Comparison of ENCODE assay signal across 28 mouse cellular contexts in genomic region chr7:84349976-84350375, GRCm38 (mm10). TPM values are rescaled to one million over a fixed set of nuclear protein-coding genes. Genes with fewer than 3 reads are reported as not detected.
A peak's percentile ranks its signal among the peaks of the same experiment; 100 is the strongest.
DNase-seq lines count a peak whose midpoint lies in the region; ATAC-seq and TF ChIP-seq lines count a peak whose summit lies in the region.
"Had no signal": no experiment of that assay in that cellular context is flagged by ENCODE, and none has a peak within 500 bp of the region (broad histone marks: within the 10 kb centered on the region; RNA-seq: fewer than 3 reads in every experiment).

No protein-coding gene starts in this region.

- no peak for TF ChIP-seq CTCF in midbrain, postnatal 0 days (IDR thresholded peaks at IDR 0.05)

- H3K4me3 ChIP-seq in midbrain, embryonic 14.5 days (replicated peaks; ENCODE audit: low read depth, low read length): no peak overlapping the region
- no peak overlapping the region for H3K4me3 ChIP-seq in midbrain, embryonic 13.5 days (replicated peaks)
- no peak overlapping the region for H3K4me3 ChIP-seq in midbrain, postnatal 0 days (ENCODE audit: low read depth, low read length)
- no peak overlapping the region for H3K4me3 ChIP-seq in midbrain, embryonic 15.5 days
- H3K4me3 ChIP-seq: embryonic facial prominence, embryonic 13.5 days; embryonic facial prominence, embryonic 15.5 days; erythroblast, embryonic 14.5 days; forebrain, embryonic 10.5 days; forebrain, embryonic 13.5 days; forebrain, embryonic 15.5 days had no signal

- H3K27ac ChIP-seq in midbrain, embryonic 14.5 days (replicated peaks; ENCODE audit: low read depth, low read length): 0 out of 2 replicates have a peak overlapping the region, but pooled peaks have one; percentile 16
- H3K27ac ChIP-seq in midbrain, embryonic 13.5 days: no peak overlapping the region
- H3K27ac ChIP-seq in midbrain, postnatal 0 days (ENCODE audit: low read depth, low read length): peak overlapping the region; percentile 12; the same call in 1 of the 2 replicates
- no peak overlapping the region for H3K27ac ChIP-seq in midbrain, embryonic 15.5 days
- H3K27ac ChIP-seq: embryonic facial prominence, embryonic 13.5 days; embryonic facial prominence, embryonic 15.5 days; forebrain, embryonic 10.5 days; forebrain, embryonic 13.5 days had no signal

- H3K36me3 ChIP-seq in midbrain, embryonic 14.5 days (ENCODE audit: control insufficient read depth, insufficient read depth, low read length): peaks cover 53% of the 10 kb centered on the region
- peaks cover 82% of the 10 kb centered on the region for H3K36me3 ChIP-seq in midbrain, embryonic 13.5 days
- H3K36me3 ChIP-seq in midbrain, postnatal 0 days (ENCODE audit: insufficient read depth, low read length): peaks cover 24% of the 10 kb centered on the region
- peaks cover 19% of the 10 kb centered on the region for H3K36me3 ChIP-seq in midbrain, embryonic 15.5 days (replicated peaks)
- H3K36me3 ChIP-seq: G1E had no signal

- H3K4me2 ChIP-seq in midbrain, embryonic 14.5 days (ENCODE audit: low read length): no peak overlapping the region
- H3K4me2 ChIP-seq in midbrain, embryonic 13.5 days (replicated peaks): no peak overlapping the region
- H3K4me2 ChIP-seq in midbrain, postnatal 0 days (ENCODE audit: low read depth, low read length, poor library complexity, severe bottlenecking): no peak overlapping the region
- H3K4me2 ChIP-seq in midbrain, embryonic 15.5 days: no peak overlapping the region
- H3K4me2 ChIP-seq: embryonic facial prominence, embryonic 13.5 days; embryonic facial prominence, embryonic 15.5 days; forebrain, embryonic 13.5 days; forebrain, embryonic 15.5 days had no signal

- H3K27me3 ChIP-seq in midbrain, embryonic 14.5 days (ENCODE audit: control insufficient read depth, insufficient read depth, low read length): no peaks in the 10 kb centered on the region
- H3K27me3 ChIP-seq in midbrain, embryonic 13.5 days: no peaks in the 10 kb centered on the region
- H3K27me3 ChIP-seq in midbrain, postnatal 0 days (ENCODE audit: insufficient read depth, low read length): no peaks in the 10 kb centered on the region
- H3K27me3 ChIP-seq in midbrain, embryonic 15.5 days (replicated peaks): no peaks in the 10 kb centered on the region
- H3K27me3 ChIP-seq: CH12.LX; embryonic facial prominence, embryonic 13.5 days; embryonic facial prominence, embryonic 15.5 days; forebrain, embryonic 13.5 days; forebrain, embryonic 15.5 days had no signal

- 91% methylated on average over 2 of the region's 2 CpGs for WGBS in midbrain, embryonic 14.5 days
- 91% methylated on average over 2 of the region's 2 CpGs for WGBS in midbrain, embryonic 13.5 days
- 86% methylated on average over 2 of the region's 2 CpGs for WGBS in midbrain, postnatal 0 days
- 79% methylated on average over 2 of the region's 2 CpGs for WGBS in midbrain, embryonic 15.5 days

- no peak overlapping the region for H3K9ac ChIP-seq in midbrain, embryonic 14.5 days (replicated peaks; ENCODE audit: low read length)
- no peak overlapping the region for H3K9ac ChIP-seq in midbrain, embryonic 13.5 days (replicated peaks)
- H3K9ac ChIP-seq in midbrain, postnatal 0 days (replicated peaks; ENCODE audit: low read length, poor library complexity, severe bottlenecking): no peak overlapping the region
- no peak overlapping the region for H3K9ac ChIP-seq in midbrain, embryonic 15.5 days
- H3K9ac ChIP-seq: embryonic facial prominence, embryonic 13.5 days; embryonic facial prominence, embryonic 15.5 days; forebrain, embryonic 13.5 days; forebrain, embryonic 15.5 days had no signal

- H3K9me3 ChIP-seq in midbrain, embryonic 14.5 days (ENCODE audit: control insufficient read depth, low read length): no peaks in the 10 kb centered on the region
- no peaks in the 10 kb centered on the region for H3K9me3 ChIP-seq in midbrain, embryonic 13.5 days
- no peaks in the 10 kb centered on the region for H3K9me3 ChIP-seq in midbrain, postnatal 0 days (ENCODE audit: low read length)
- no peaks in the 10 kb centered on the region for H3K9me3 ChIP-seq in midbrain, embryonic 15.5 days
- H3K9me3 ChIP-seq: embryonic facial prominence, embryonic 13.5 days; embryonic facial prominence, embryonic 15.5 days; forebrain, embryonic 10.5 days; forebrain, embryonic 13.5 days; forebrain, embryonic 15.5 days; G1E had no signal

- no peak for ATAC-seq in midbrain, embryonic 14.5 days (ENCODE audit: low FRiP score, low TSS enrichment)
- no peak for ATAC-seq in midbrain, embryonic 13.5 days
- no peak for ATAC-seq in midbrain, postnatal 0 days (ENCODE audit: low FRiP score)
- ATAC-seq in midbrain, embryonic 15.5 days (replicated peaks): no peak
- ATAC-seq: CD4-positive, CD25-positive, alpha-beta regulatory T cell, adult 4 months had no signal

- no peak for DNase-seq in midbrain, embryonic 14.5 days
- DNase-seq in midbrain, postnatal 0 days (ENCODE audit: low spot score): no peak
- DNase-seq in 3T3-L1 (ENCODE audit: low read depth, low spot score) (peak; percentile 51), NIH3T3 (ENCODE audit: low read depth) (peak; percentile 77)
- DNase-seq in right cerebral cortex, postnatal 14 days: no peak
- no peak for DNase-seq in adrenal gland, postnatal 36 days
- DNase-seq: adrenal gland, adult 2 months; adrenal gland, postnatal 10 days; adrenal gland, postnatal 25 days; B cell, adult 2 months; cerebellum, adult 11-12 months; cerebellum, adult 2 months; cerebellum, adult 9-11 months; cerebellum, postnatal 14 days; cerebellum, postnatal 36 days; embryo, embryonic 11 days had no signal

- H3K4me1 ChIP-seq in midbrain, embryonic 14.5 days (ENCODE audit: control insufficient read depth, insufficient read depth, low read length): no peaks in the 10 kb centered on the region
- H3K4me1 ChIP-seq in midbrain, embryonic 13.5 days (replicated peaks): no peaks in the 10 kb centered on the region
- peaks cover 4% of the 10 kb centered on the region; the same call in 1 of the 2 replicates for H3K4me1 ChIP-seq in midbrain, postnatal 0 days (ENCODE audit: insufficient read depth, low read length)
- peaks cover 6% of the 10 kb centered on the region; the same call in 1 of the 2 replicates for H3K4me1 ChIP-seq in midbrain, embryonic 15.5 days
- H3K4me1 ChIP-seq: embryonic facial prominence, embryonic 13.5 days; embryonic facial prominence, embryonic 15.5 days; forebrain, embryonic 10.5 days; forebrain, embryonic 13.5 days had no signal

RNA-seq across cellular contexts. Expression of gene Arnt2, which starts 60.0 kb away (rescaled TPM):
- 75.7 and 82.1 TPM in 2 replicates for polyA plus RNA-seq in midbrain, embryonic 14.5 days (2014; fragmentation: Nextera tagmentation; extraction: Ambion mirVana)
- polyA plus RNA-seq in midbrain, embryonic 13.5 days (2015; fragmentation: Nextera tagmentation; extraction: Ambion mirVana): 74.5 and 77.1 TPM in 2 replicates
- 165 and 166 TPM in 2 replicates for total RNA-seq in midbrain, postnatal 0 days (2014; rRNA removed)
- 62.9 and 63.1 TPM in 2 replicates for polyA plus RNA-seq in midbrain, postnatal 0 days (2015; fragmentation: Nextera tagmentation; extraction: Ambion mirVana)
- 88.4 and 96.8 TPM in 2 replicates for polyA plus RNA-seq in midbrain, embryonic 15.5 days (2015; fragmentation: Nextera tagmentation; extraction: Ambion mirVana)
- 10 to 100 TPM; 24.0 to 27.3 TPM for total RNA-seq in adrenal gland, postnatal 36 days (2021)
- total RNA-seq: common myeloid progenitor, adult 5-6 weeks had no signal
- polyA plus RNA-seq: erythroblast, embryonic 14.5 days; G1E had no signal

Comparison
In these comparisons a context has a peak if more than half of its experiments do, and no peak if none do; other contexts are left out.
1. H3K27ac ChIP-seq: peak in midbrain, embryonic 14.5 days (single experiment) and midbrain, postnatal 0 days (single experiment); none in midbrain, embryonic 13.5 days (single experiment) and midbrain, embryonic 15.5 days (single experiment).
2. DNase-seq: peak in 3T3-L1 (single experiment) and NIH3T3 (single experiment); none in midbrain, embryonic 14.5 days (single experiment), midbrain, postnatal 0 days (single experiment), right cerebral cortex, postnatal 14 days (single experiment) and adrenal gland, postnatal 36 days (0 of 2).